ENCODE assay signal across 11 mouse cellular contexts in genomic region chr16:37383426-37383825, GRCm38 (mm10). TPM values are rescaled to one million over a fixed set of nuclear protein-coding genes. Genes with fewer than 3 reads are reported as not detected.
DNase-seq lines count a peak whose midpoint lies in the region; ATAC-seq lines count a peak whose summit lies in the region.
"Had no signal": no experiment of that assay in that cellular context is flagged by ENCODE, and none has a peak within 500 bp of the region (broad histone marks: within the 10 kb centered on the region; RNA-seq: fewer than 3 reads in every experiment).

No protein-coding gene starts in this region.

- no peak for DNase-seq in heart, postnatal 14 days
- peak; percentile 35 to 48 for DNase-seq in cerebellum, postnatal 25 days
- DNase-seq in forebrain, embryonic 14.5 days (ENCODE audit: low spot score): no peak
- no peak for DNase-seq in testis, postnatal 10 days (ENCODE audit: low spot score)
- no peak for DNase-seq in gastrocnemius, adult 18-20 months (ENCODE audit: low spot score)
- no peak for DNase-seq in heart, adult 11 months
- DNase-seq: gastrocnemius, postnatal 25 days; kidney, postnatal 4 days; lung, embryonic 14.5 days had no signal

- H3K27ac ChIP-seq in heart, embryonic 15.5 days: no peak overlapping the region
- no peak overlapping the region for H3K27ac ChIP-seq in forebrain, embryonic 14.5 days (ENCODE audit: low read depth, low read length)
- H3K27ac ChIP-seq in midbrain, embryonic 13.5 days: no peak overlapping the region

- H3K4me3 ChIP-seq in heart, embryonic 15.5 days: no peak overlapping the region
- H3K4me3 ChIP-seq in forebrain, embryonic 14.5 days (ENCODE audit: low read depth, low read length): no peak overlapping the region; the same call in 1 of the 2 replicates
- H3K4me3 ChIP-seq in midbrain, embryonic 13.5 days (replicated peaks): peak overlapping the region; percentile 72

- peaks cover 14% of the 10 kb centered on the region for H3K4me1 ChIP-seq in heart, embryonic 15.5 days (replicated peaks)
- H3K4me1 ChIP-seq in forebrain, embryonic 14.5 days (ENCODE audit: control insufficient read depth, insufficient read depth, low read length): no peaks in the 10 kb centered on the region; the same call in 1 of the 2 replicates
- peaks cover 5% of the 10 kb centered on the region for H3K4me1 ChIP-seq in midbrain, embryonic 13.5 days (replicated peaks)

- H3K36me3 ChIP-seq in heart, embryonic 15.5 days: no peaks in the 10 kb centered on the region
- no peaks in the 10 kb centered on the region for H3K36me3 ChIP-seq in forebrain, embryonic 14.5 days (ENCODE audit: control insufficient read depth, insufficient read depth, low read length)
- no peaks in the 10 kb centered on the region for H3K36me3 ChIP-seq in midbrain, embryonic 13.5 days

- no peak overlapping the region for H3K9ac ChIP-seq in heart, embryonic 15.5 days
- no peak overlapping the region for H3K9ac ChIP-seq in forebrain, embryonic 14.5 days (ENCODE audit: low read length)
- H3K9ac ChIP-seq in midbrain, embryonic 13.5 days (replicated peaks): no peak overlapping the region
- H3K9ac ChIP-seq: lung, embryonic 14.5 days had no signal

- peak overlapping the region; percentile 99; the same call in 1 of the 2 replicates for H3K4me2 ChIP-seq in heart, embryonic 15.5 days
- H3K4me2 ChIP-seq in forebrain, embryonic 14.5 days (ENCODE audit: low read length): peak overlapping the region; percentile 96
- H3K4me2 ChIP-seq in midbrain, embryonic 13.5 days (replicated peaks): peak overlapping the region; percentile 89

- peaks cover 17% of the 10 kb centered on the region for H3K27me3 ChIP-seq in heart, embryonic 15.5 days
- H3K27me3 ChIP-seq in forebrain, embryonic 14.5 days (replicated peaks; ENCODE audit: control insufficient read depth, insufficient read depth, low read length): 0 out of 2 replicates have a peak, but pooled peaks cover 13% of the 10 kb centered on the region
- H3K27me3 ChIP-seq in midbrain, embryonic 13.5 days: 0 out of 2 replicates have a peak, but pooled peaks cover 6% of the 10 kb centered on the region

- WGBS in heart, embryonic 15.5 days: 58% methylated on average over 4 of the region's 4 CpGs
- 52% methylated on average over 4 of the region's 4 CpGs for WGBS in forebrain, embryonic 14.5 days
- 50% methylated on average over 4 of the region's 4 CpGs for WGBS in midbrain, embryonic 13.5 days

- no peak for ATAC-seq in heart, embryonic 15.5 days (replicated peaks; ENCODE audit: insufficient number of reproducible peaks, insufficient read depth, low FRiP score, low read depth)
- ATAC-seq in forebrain, embryonic 14.5 days: no peak
- ATAC-seq in midbrain, embryonic 13.5 days: no peak

- no peaks in the 10 kb centered on the region for H3K9me3 ChIP-seq in heart, embryonic 15.5 days (replicated peaks)
- no peaks in the 10 kb centered on the region for H3K9me3 ChIP-seq in forebrain, embryonic 14.5 days (replicated peaks; ENCODE audit: control insufficient read depth, low read length)
- H3K9me3 ChIP-seq in midbrain, embryonic 13.5 days: no peaks in the 10 kb centered on the region

- intact Hi-C loops in heart, postnatal 14 days (cut with DNase I): no loop called here

RNA-seq across cellular contexts. Expression of gene Stxbp5l, which starts 1.3 kb away (rescaled TPM):
- 0.22 and 0.33 TPM in 2 replicates for polyA plus RNA-seq in heart, embryonic 15.5 days (2015; fragmentation: Nextera tagmentation; extraction: Ambion mirVana)
- not detected for total RNA-seq in heart, postnatal 14 days (2021)
- polyA plus RNA-seq in forebrain, embryonic 14.5 days (2014; fragmentation: Nextera tagmentation; extraction: Ambion mirVana): 3.0 and 5.0 TPM in 2 replicates
- polyA plus RNA-seq in midbrain, embryonic 13.5 days (2015; fragmentation: Nextera tagmentation; extraction: Ambion mirVana): 10.4 and 11.3 TPM in 2 replicates
- total RNA-seq in gastrocnemius, adult 18-20 months (2021): under 1 TPM in 1 of 2 experiments, not detected in 1; 0.09 TPM

Comparison
In these comparisons a context has a peak if more than half of its experiments do, and no peak if none do; other contexts are left out.
1. DNase-seq: peak in cerebellum, postnatal 25 days (2 of 2); none in heart, postnatal 14 days (0 of 2), forebrain, embryonic 14.5 days (single experiment), testis, postnatal 10 days (single experiment), gastrocnemius, adult 18-20 months (single experiment) and heart, adult 11 months (single experiment).
2. Peak in every context shown above with its lines, with median percentiles within 50 percentile points of each other: H3K4me2 ChIP-seq.